Comparison of ENCODE assay signal across 8 mouse cellular contexts in the genomic region with DNA sequence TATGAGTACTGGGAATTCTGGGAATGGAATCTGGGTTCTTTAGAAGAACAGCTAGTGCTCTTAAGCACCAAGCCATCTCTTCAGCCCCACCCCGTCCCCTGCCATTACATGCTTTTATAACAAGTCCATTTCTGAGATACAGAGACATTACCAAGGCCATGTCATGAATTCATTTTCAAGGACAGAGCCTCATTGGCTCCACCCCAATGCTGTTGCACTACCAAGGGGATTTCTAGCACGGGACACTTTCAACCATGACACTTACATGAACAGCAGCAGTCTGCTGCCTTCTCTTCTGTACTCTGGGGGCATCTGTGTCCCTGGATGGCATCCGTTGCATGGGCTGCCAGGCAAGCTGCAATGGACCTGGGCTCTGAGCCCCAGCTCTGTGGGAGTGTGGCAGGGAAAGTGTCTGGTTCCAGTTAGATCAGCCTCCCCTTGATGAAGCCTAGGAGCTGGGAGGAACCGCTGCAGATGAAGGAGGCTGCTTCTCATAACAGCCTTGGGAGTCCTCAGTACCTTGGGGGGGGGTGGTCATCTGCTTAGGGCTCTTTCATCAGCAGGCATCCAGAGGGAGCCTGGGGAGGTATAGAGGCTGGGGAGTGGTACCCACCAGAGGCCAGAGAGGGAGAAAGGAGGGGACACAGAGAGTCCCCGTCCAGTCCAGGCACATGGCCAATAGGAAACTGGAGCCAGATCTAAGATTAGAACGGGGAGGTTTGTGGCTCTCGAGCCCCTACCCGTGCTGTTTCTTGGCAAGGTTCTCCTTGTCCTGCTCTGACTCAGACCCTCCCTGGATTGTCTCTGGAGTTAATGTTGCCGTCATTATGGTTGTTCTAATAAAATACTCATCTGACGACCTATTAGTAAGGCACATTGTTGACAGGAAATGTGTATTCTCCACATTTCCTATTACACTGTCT. TPM values are rescaled to one million over a fixed set of nuclear protein-coding genes. Genes with fewer than 3 reads are reported as not detected.
DNase-seq lines count a peak whose midpoint lies in the region; ATAC-seq lines count a peak whose summit lies in the region.

No protein-coding gene starts in this region.

- WGBS in forebrain, embryonic 15.5 days: 62% methylated on average over 10 of the region's 10 CpGs
- 85% methylated on average over 10 of the region's 10 CpGs for WGBS in forebrain, embryonic 10.5 days
- WGBS in embryonic facial prominence, embryonic 14.5 days: 40% methylated on average over 10 of the region's 10 CpGs
- WGBS in intestine, embryonic 16.5 days: 49% methylated on average over 10 of the region's 10 CpGs
- WGBS in stomach, embryonic 15.5 days: 42% methylated on average over 10 of the region's 10 CpGs

- H3K4me2 ChIP-seq in forebrain, embryonic 15.5 days (replicated peaks): no peak overlapping the region
- peak overlapping the region; percentile 6; the same call in 1 of the 2 replicates for H3K4me2 ChIP-seq in embryonic facial prominence, embryonic 14.5 days (ENCODE audit: low read depth, low read length)
- H3K4me2 ChIP-seq in intestine, embryonic 16.5 days (ENCODE audit: low read depth, low read length): no peak overlapping the region
- H3K4me2 ChIP-seq in stomach, embryonic 15.5 days: no peak overlapping the region

- no peak for ATAC-seq in forebrain, embryonic 15.5 days (replicated peaks)
- peak; percentile 63; the same call in 1 of the 2 replicates for ATAC-seq in embryonic facial prominence, embryonic 14.5 days (ENCODE audit: low read depth)
- peak; percentile 46; the same call in 1 of the 2 replicates for ATAC-seq in intestine, embryonic 16.5 days
- peak; percentile 43; the same call in 1 of the 2 replicates for ATAC-seq in stomach, embryonic 15.5 days (ENCODE audit: insufficient read depth, low FRiP score, low read depth)

- 0 out of 2 replicates have a peak overlapping the region, but pooled peaks have one; percentile 17 for H3K27ac ChIP-seq in forebrain, embryonic 15.5 days (replicated peaks)
- no peak overlapping the region for H3K27ac ChIP-seq in forebrain, embryonic 10.5 days
- H3K27ac ChIP-seq in embryonic facial prominence, embryonic 14.5 days (replicated peaks; ENCODE audit: low read depth, low read length): 0 out of 2 replicates have a peak overlapping the region, but pooled peaks have one; percentile 4
- 0 out of 2 replicates have a peak overlapping the region, but pooled peaks have one; percentile 49 for H3K27ac ChIP-seq in intestine, embryonic 16.5 days (ENCODE audit: low read length)
- H3K27ac ChIP-seq in stomach, embryonic 15.5 days: peak overlapping the region; percentile 65

- no peak overlapping the region for H3K4me3 ChIP-seq in forebrain, embryonic 15.5 days
- H3K4me3 ChIP-seq in forebrain, embryonic 10.5 days: no peak overlapping the region
- no peak overlapping the region for H3K4me3 ChIP-seq in embryonic facial prominence, embryonic 14.5 days (ENCODE audit: low read depth, low read length)
- no peak overlapping the region for H3K4me3 ChIP-seq in intestine, embryonic 16.5 days (ENCODE audit: low read length)
- no peak overlapping the region for H3K4me3 ChIP-seq in stomach, embryonic 15.5 days (replicated peaks)

- H3K9ac ChIP-seq in forebrain, embryonic 15.5 days (replicated peaks): no peak overlapping the region
- H3K9ac ChIP-seq in embryonic facial prominence, embryonic 14.5 days (ENCODE audit: low read depth, low read length): no peak overlapping the region
- no peak overlapping the region for H3K9ac ChIP-seq in intestine, embryonic 16.5 days (ENCODE audit: low read depth, low read length)
- H3K9ac ChIP-seq in stomach, embryonic 15.5 days: no peak overlapping the region

- no peaks in the 10 kb centered on the region for H3K27me3 ChIP-seq in forebrain, embryonic 15.5 days
- H3K27me3 ChIP-seq in forebrain, embryonic 10.5 days (ENCODE audit: poor library complexity, severe bottlenecking): no peaks in the 10 kb centered on the region
- no peaks in the 10 kb centered on the region for H3K27me3 ChIP-seq in embryonic facial prominence, embryonic 14.5 days (replicated peaks; ENCODE audit: control insufficient read depth, insufficient read depth, low read length)
- no peaks in the 10 kb centered on the region for H3K27me3 ChIP-seq in intestine, embryonic 16.5 days (replicated peaks; ENCODE audit: control insufficient read depth, insufficient read depth, low read length)
- no peaks in the 10 kb centered on the region for H3K27me3 ChIP-seq in stomach, embryonic 15.5 days (replicated peaks)

- no peaks in the 10 kb centered on the region for H3K9me3 ChIP-seq in forebrain, embryonic 15.5 days
- no peaks in the 10 kb centered on the region for H3K9me3 ChIP-seq in forebrain, embryonic 10.5 days
- no peaks in the 10 kb centered on the region for H3K9me3 ChIP-seq in embryonic facial prominence, embryonic 14.5 days (ENCODE audit: control insufficient read depth, low read length)
- H3K9me3 ChIP-seq in intestine, embryonic 16.5 days (ENCODE audit: control insufficient read depth, low read length): no peaks in the 10 kb centered on the region
- H3K9me3 ChIP-seq in stomach, embryonic 15.5 days: no peaks in the 10 kb centered on the region

- peaks cover 9% of the 10 kb centered on the region; the same call in 1 of the 2 replicates for H3K4me1 ChIP-seq in forebrain, embryonic 15.5 days
- no peaks in the 10 kb centered on the region for H3K4me1 ChIP-seq in forebrain, embryonic 10.5 days
- H3K4me1 ChIP-seq in embryonic facial prominence, embryonic 14.5 days (ENCODE audit: control insufficient read depth, insufficient read depth, low read length): peaks cover 9% of the 10 kb centered on the region
- H3K4me1 ChIP-seq in intestine, embryonic 16.5 days (ENCODE audit: control insufficient read depth, insufficient read depth, low read length): no peaks in the 10 kb centered on the region
- H3K4me1 ChIP-seq in stomach, embryonic 15.5 days: peaks cover 9% of the 10 kb centered on the region; the same call in 1 of the 2 replicates

- no peak for DNase-seq in forebrain, embryonic 10.5 days (ENCODE audit: extremely low spot score, low spot score)
- peak; percentile 20 for DNase-seq in 416B (ENCODE audit: low read depth)
- peak; percentile 73 for DNase-seq in embryonic facial prominence, embryonic 14.5 days (ENCODE audit: low spot score)
- DNase-seq in thymus, postnatal 4 days: no peak
- no peak for DNase-seq in urinary bladder, adult 2 months (ENCODE audit: low spot score)

- no peaks in the 10 kb centered on the region for H3K36me3 ChIP-seq in forebrain, embryonic 15.5 days
- no peaks in the 10 kb centered on the region for H3K36me3 ChIP-seq in forebrain, embryonic 10.5 days (replicated peaks)
- no peaks in the 10 kb centered on the region for H3K36me3 ChIP-seq in embryonic facial prominence, embryonic 14.5 days (ENCODE audit: control insufficient read depth, insufficient read depth, low read length)
- no peaks in the 10 kb centered on the region for H3K36me3 ChIP-seq in intestine, embryonic 16.5 days (ENCODE audit: control insufficient read depth, insufficient read depth, low read length)
- H3K36me3 ChIP-seq in stomach, embryonic 15.5 days: no peaks in the 10 kb centered on the region

RNA-seq across cellular contexts. Expression of a gene that starts 52.4 kb away (rescaled TPM):
- 80.3 and 87.4 TPM in 2 replicates for polyA plus RNA-seq in forebrain, embryonic 15.5 days (2015; fragmentation: Nextera tagmentation; extraction: Ambion mirVana)
- 125 and 133 TPM in 2 replicates for polyA plus RNA-seq in forebrain, embryonic 10.5 days (2016; fragmentation: Nextera tagmentation; extraction: Ambion mirVana)
- polyA plus RNA-seq in embryonic facial prominence, embryonic 14.5 days (2014; fragmentation: Nextera tagmentation; extraction: Ambion mirVana): 63.0 and 69.5 TPM in 2 replicates
- polyA plus RNA-seq in intestine, embryonic 16.5 days (2015; fragmentation: Nextera tagmentation; extraction: Ambion mirVana): 78.3 and 80.2 TPM in 2 replicates
- polyA plus RNA-seq in stomach, embryonic 15.5 days (2015; fragmentation: Nextera tagmentation; extraction: Ambion mirVana): 87.8 and 91.4 TPM in 2 replicates
- 83.1 and 99.4 TPM in 2 replicates for polyA plus RNA-seq in urinary bladder, adult 2 months (2012; rRNA removed)

RNA-seq across cellular contexts. Expression of a gene that starts 53.4 kb away (rescaled TPM):
- 43.5 and 48.1 TPM in 2 replicates for polyA plus RNA-seq in forebrain, embryonic 15.5 days (2015; fragmentation: Nextera tagmentation; extraction: Ambion mirVana)
- 55.7 and 61.4 TPM in 2 replicates for polyA plus RNA-seq in forebrain, embryonic 10.5 days (2016; fragmentation: Nextera tagmentation; extraction: Ambion mirVana)
- 106 and 119 TPM in 2 replicates for polyA plus RNA-seq in embryonic facial prominence, embryonic 14.5 days (2014; fragmentation: Nextera tagmentation; extraction: Ambion mirVana)
- polyA plus RNA-seq in intestine, embryonic 16.5 days (2015; fragmentation: Nextera tagmentation; extraction: Ambion mirVana): 47.3 and 47.6 TPM in 2 replicates
- polyA plus RNA-seq in stomach, embryonic 15.5 days (2015; fragmentation: Nextera tagmentation; extraction: Ambion mirVana): 96.7 and 104 TPM in 2 replicates
- 80.2 and 89.9 TPM in 2 replicates for polyA plus RNA-seq in urinary bladder, adult 2 months (2012; rRNA removed)

Comparison
In these comparisons a context has a peak if more than half of its experiments do, and no peak if none do; other contexts are left out.
1. DNase-seq: peak in 416B (single experiment) and embryonic facial prominence, embryonic 14.5 days (single experiment); none in forebrain, embryonic 10.5 days (single experiment), thymus, postnatal 4 days (single experiment) and urinary bladder, adult 2 months (single experiment).